Mouse (Mus musculus) kidney, postnatal 25 days (tissue): ENCODE data around the gene Adarb1.
"Not testable (repeated sequence)": the region's sequence is repeated elsewhere in the genome, so short reads cannot be mapped to it uniquely, and the experiment has no call there.

Source experiments
- DNase-seq, 2 experiments: peaks; one replicate each; pipeline ENCODE4 v3.0.0; 2021; ENCODE audit warnings: mixed read lengths in 2 of 2

Adarb1 gene

GRCm38 (mm10) chr10:77305766-77306165 lies 112.3 kb downstream of the Adarb1 start:
- peak in 1 of 2 experiments; percentile 11 for DNase-seq

GRCm38 (mm10) chr10:77304840-77305533 lies 113.1 kb downstream of the Adarb1 start:
- DNase-seq: no peak

GRCm38 (mm10) chr10:77304362-77304761 lies 113.7 kb downstream of the Adarb1 start:
- DNase-seq: no peak

DNA sequence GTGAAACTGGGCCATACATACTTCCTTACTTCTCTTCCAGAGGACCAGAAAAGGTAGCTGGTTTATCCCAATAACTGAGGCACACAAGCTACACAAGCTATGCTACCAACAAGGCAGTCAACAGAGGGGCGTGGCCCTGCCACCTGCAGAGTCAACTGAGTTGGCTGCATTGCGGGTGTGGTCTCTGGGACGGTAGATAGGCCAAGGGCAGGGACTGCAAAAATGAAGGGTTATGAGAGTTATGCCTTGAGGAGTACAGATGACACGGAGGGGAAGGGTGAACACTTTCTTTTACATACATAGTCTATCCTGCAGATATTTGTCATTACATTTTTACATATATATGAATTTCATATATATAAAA lies 117.2 kb downstream of the Adarb1 start:
- DNase-seq: no peak

GRCm38 (mm10) chr10:77300237-77300933 lies 117.7 kb downstream of the Adarb1 start:
- no peak for DNase-seq

- no peak for DNase-seq
Measured at GRCm38 (mm10) chr10:77299194-77299593, 118.9 kb downstream of the Adarb1 start.

GRCm38 (mm10) chr10:77298621-77299020 lies 119.4 kb downstream of the Adarb1 start:
- no peak for DNase-seq

DNA sequence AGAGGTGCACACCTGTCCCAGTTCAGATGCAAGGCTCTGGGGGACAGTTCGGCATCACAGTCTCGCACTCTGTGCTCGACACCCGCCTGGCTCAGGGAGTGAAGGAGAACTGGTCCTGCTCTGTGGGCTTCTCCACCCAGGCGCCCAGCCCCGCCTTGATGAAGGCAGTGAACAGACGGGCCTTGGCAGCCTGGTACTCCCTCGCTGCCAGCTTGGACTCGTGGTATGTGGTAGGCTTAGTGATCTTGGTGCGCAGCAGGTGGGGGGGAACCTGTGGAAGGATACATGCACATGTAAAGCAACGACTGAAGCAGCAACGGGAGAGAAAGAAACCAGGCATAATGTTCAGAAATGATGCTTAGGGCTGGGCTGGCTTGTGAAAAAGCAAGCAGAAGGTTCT lies 123.4 kb downstream of the Adarb1 start:
- DNase-seq: no peak

DNA sequence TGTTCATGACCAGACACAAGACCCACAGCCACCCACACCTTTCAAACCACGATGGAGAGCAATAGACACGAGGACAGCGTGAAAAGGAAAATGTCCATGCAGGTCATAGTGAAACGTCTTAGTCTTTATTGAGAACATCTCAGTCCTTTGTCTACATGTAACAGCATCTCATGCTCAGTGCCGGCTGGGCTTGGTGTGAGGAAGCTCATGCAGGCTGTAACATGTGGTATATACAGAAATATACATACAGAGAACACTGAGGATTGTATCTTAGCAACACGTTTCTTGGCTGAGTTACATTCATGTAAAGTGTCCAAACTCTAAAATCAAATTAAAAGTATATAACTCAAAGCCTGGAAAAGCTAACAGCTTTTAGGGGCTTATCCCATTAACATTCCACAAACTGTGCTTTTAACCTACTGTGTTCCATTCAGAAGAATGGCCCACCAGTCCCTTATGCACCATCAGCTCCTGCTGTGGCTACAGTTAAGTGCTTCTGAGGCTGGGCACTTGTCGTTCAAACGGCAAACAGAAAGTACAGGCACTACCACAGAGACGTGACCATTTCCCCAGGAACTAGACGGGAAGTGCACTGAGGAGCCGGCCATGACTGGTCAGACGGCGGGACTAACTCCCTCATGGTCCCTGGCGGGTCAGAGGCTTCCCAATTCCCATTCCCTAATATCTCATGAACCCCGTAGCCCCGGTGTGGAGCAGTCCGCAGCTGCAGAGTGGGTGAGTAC lies 127.3 kb downstream of the Adarb1 start:
- DNase-seq: no peak

GRCm38 (mm10) chr10:77289559-77289958 lies 128.5 kb downstream of the Adarb1 start:
- no peak for DNase-seq

DNA sequence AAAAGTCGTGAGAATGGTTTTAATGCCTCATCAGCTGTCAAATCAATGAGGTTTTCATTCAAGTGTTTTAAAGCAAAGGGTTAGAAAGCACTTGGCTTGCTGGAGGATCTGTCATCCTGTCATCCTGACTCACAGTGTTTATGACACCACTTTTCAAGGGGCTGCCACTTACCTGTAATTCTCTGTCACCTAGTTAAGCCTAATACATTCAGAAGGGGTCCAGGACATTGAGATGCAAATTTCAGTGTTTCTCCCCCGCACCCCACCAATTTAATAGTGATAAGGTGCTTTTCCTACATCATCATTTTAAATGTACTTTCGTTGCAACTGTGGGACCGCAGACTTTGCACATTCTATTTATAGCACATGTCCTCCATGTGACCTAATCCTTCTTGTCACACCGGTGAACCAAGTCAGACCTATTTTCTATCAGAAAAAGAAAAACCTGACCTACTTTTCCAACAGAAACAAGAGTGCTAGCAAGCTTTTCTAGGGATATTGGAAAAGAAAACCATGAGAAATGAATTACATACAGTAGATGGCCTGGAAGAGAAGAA lies 129.4 kb downstream of the Adarb1 start:
- DNase-seq: no peak

GRCm38 (mm10) chr10:77287626-77288025 lies 130.4 kb downstream of the Adarb1 start:
- peak in 1 of 2 experiments; percentile 40 for DNase-seq

GRCm38 (mm10) chr10:77284832-77285231 lies 133.2 kb downstream of the Adarb1 start:
- DNase-seq: no peak

- DNase-seq: peak; percentile 66 to 84
Measured at GRCm38 (mm10) chr10:77282822-77283221, 135.2 kb downstream of the Adarb1 start.

GRCm38 (mm10) chr10:77282085-77282484 lies 136.0 kb downstream of the Adarb1 start:
- not testable (repeated sequence) for DNase-seq

DNA sequence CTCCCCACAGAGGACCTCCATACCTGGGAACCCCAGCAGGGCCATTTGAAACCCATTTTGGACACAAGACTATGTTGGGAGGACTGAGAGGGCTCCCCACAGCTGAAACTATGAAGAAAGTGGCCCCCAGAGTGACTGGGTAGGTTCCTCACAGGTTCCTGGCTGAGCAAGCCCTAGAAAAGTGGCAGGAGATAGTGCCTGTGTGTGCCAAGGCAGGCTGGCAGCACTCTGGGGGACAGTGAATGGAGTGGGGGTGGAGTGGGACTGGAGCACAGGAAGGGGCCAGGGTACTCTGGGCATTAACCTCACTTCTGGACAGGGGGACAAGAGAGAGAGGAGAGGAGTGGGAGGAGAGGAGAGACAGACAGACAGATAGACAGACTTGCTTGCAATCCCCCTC lies 144.3 kb downstream of the Adarb1 start:
- DNase-seq: peak in 1 of 2 experiments; percentile 28

DNA sequence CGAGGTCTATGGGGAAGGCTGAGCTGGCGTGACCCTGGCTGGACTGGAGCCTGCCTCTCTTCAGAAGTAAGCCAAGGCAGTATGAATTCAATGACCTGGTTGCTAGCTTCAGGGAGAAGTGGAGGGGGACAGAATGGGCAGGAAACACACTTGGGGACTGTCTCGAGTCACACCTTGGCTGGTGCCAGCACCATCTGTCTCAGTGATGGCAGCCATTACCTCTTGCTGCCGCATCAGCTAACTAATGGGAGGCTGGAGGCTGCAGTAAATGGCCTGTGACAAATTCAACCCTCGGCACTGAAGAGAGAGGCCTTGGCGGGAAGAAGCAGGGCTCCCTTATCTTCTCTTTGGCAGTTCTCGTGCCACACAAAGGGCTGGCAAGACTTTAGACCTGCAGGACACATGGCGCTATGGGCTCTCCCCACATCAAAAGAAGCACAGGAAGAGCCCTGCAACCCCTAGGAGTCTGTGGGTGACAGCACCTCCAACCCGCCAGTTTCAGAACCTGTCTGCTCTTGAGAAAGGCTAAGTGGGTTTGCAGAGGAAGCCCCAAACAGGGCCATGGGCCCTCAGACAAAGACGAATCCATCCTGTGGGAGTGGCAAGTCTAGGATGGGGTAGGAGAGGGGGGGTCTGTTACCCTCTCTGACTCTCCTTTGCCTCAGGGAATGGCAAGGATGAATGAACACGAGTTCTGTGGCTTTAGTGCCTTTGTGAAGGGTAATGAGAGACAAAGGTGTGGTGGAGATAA lies 144.9 kb downstream of the Adarb1 start:
- DNase-seq: no peak

GRCm38 (mm10) chr10:77269129-77269528 lies 148.9 kb downstream of the Adarb1 start:
- no peak for DNase-seq

DNA sequence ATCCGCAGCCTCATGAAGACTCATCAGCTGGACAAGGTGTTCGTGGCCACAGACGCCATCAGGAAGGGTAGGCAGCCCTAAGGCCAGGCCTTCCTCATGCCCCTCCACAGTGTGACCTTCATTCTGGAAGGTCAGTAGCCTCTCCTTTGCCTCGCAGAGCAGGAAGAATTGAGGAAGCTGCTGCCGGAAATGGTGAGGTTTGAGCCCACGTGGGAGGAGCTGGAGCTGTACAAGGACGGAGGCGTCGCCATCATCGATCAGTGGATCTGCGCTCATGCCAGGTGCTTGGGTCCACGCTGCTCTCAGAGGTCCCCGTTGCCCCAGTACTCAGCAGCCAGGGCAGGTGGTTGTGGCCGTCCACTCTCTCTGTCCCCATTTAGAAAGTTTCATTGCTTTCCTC lies 151.0 kb downstream of the Adarb1 start:
- peak in 1 of 2 experiments; percentile 31 for DNase-seq

DNA sequence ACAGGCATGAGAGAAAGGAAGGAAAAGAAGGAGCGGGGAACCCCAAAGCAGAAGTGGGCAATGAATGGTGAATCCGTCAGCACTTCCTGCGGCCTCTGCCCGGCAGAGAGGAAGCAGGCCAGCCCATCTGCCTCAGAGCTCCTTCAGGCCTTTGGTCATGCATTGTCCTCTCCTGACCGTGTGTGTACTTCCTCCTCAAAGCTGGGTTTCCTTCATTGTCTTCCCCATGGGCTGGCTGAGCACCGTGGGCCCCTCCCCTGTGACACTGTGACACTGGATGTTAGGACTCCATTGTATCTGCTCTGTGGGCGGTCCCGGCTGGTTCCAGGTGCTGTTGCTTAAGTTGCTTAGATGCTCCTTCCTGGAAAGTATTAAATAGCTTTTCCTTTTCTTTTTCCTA lies 151.8 kb downstream of the Adarb1 start:
- DNase-seq: peak; percentile 18 to 60

GRCm38 (mm10) chr10:77260166-77260875 lies 157.7 kb downstream of the Adarb1 start:
- no peak for DNase-seq
